Mouse (Mus musculus): Measurements from ENCODE around the gene Fundc1. TPM values are rescaled to one million over a fixed set of nuclear protein-coding genes. Genes with fewer than 3 reads are reported as not detected.
"Not testable (repeated sequence)": the region's sequence is repeated elsewhere in the genome, so short reads cannot be mapped to it uniquely, and the experiment has no call there.

Fundc1 gene
- polyA plus RNA-seq, 1 experiment from 2014 or later, result 62.9 TPM

DNA sequence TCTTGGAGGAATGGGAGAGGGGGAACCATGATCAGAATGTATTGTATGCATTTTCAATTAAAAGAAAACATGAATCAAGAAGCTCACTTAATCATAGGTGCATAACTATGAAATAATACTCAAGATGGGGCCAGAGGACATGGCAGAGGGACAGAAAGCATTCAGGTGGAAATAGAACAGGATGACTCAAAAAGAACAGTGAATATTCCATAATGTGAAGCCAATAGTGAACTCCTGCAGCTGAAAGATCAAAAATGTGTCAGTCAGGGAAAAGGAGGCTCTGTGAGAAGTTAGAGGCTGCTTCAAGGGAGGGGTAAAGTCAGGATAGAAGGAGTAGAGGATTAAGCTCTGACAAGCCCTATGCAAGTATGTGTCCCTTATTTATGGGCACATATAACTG, 6.4 kb downstream of the Fundc1 start:
- no peak overlapping the region for H3K27ac ChIP-seq (replicated peaks; ENCODE audit: low read depth, low read length)
- no peak overlapping the region for H3K4me3 ChIP-seq (ENCODE audit: low read depth, low read length)
- no peak for ATAC-seq (ENCODE audit: insufficient number of reproducible peaks, low FRiP score, low TSS enrichment, low read depth)
- no peaks in the 10 kb centered on the region for H3K36me3 ChIP-seq (ENCODE audit: control insufficient read depth, insufficient read depth, low read length)
- no peak overlapping the region for H3K4me2 ChIP-seq (ENCODE audit: low read depth, severe bottlenecking)
- no peaks in the 10 kb centered on the region for H3K9me3 ChIP-seq (ENCODE audit: control insufficient read depth, low read length)
- no peak overlapping the region for H3K9ac ChIP-seq (ENCODE audit: low read length)
- no peaks in the 10 kb centered on the region for H3K27me3 ChIP-seq (ENCODE audit: control insufficient read depth, insufficient read depth, low read length)
- no peak for DNase-seq (ENCODE audit: low spot score)
- no peaks in the 10 kb centered on the region for H3K4me1 ChIP-seq (ENCODE audit: control insufficient read depth, insufficient read depth, low read length)

DNA sequence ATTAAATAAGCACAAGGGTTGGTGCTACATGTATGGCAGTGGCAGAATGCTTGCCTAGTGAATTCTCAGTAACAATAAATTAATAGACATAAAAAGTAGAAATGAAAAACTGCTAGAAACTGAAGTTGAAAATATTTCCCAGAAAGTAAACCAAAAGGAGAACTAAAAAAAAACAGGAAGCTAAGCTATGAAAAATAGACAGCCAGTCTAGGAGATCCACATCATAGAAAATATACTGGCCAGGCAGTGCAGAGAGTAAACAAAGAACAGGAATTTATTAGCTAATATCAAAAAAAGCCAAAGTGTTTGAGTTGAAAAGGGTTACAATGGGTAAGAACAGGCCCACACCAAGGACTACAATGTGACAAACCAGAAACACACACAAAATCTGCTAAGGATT, 7.4 kb downstream of the Fundc1 start:
- DNase-seq (ENCODE audit: low spot score), result no peak
- no peaks in the 10 kb centered on the region for H3K4me1 ChIP-seq (ENCODE audit: control insufficient read depth, insufficient read depth, low read length)
- no peaks in the 10 kb centered on the region for H3K36me3 ChIP-seq (ENCODE audit: control insufficient read depth, insufficient read depth, low read length)
- H3K9me3 ChIP-seq (ENCODE audit: control insufficient read depth, low read length), result no peaks in the 10 kb centered on the region
- no peaks in the 10 kb centered on the region for H3K27me3 ChIP-seq (ENCODE audit: control insufficient read depth, insufficient read depth, low read length)
- no peak overlapping the region for H3K27ac ChIP-seq (replicated peaks; ENCODE audit: low read depth, low read length)
- H3K4me3 ChIP-seq (ENCODE audit: low read depth, low read length), result no peak overlapping the region
- H3K4me2 ChIP-seq (ENCODE audit: low read depth, severe bottlenecking), result no peak overlapping the region
- no peak overlapping the region for H3K9ac ChIP-seq (ENCODE audit: low read length)
- no peak for ATAC-seq (ENCODE audit: insufficient number of reproducible peaks, low FRiP score, low TSS enrichment, low read depth)

DNA sequence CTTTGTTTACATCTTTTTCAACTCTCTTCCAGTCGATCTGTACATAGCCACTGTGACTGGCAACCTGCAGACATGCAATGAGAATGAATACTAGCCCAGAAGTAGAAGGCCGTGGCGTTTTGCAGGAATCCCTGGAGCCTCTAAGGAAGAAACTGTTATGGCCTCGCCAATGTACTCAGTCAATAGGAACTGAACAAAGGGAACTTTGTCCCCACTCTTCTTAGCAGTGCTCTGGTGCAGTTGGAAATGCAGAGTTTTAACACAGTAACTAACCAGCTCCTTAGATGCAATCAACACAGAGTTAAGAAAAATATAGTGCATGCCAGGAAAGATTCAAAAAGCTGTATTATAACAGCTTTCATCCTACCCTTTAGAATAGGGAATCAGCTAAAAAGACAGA, 13.4 kb downstream of the Fundc1 start:
- WGBS, result 76% methylated on average over 4 of the region's 4 CpGs
- no peak for DNase-seq (ENCODE audit: low spot score)
- Histone ChIP-seq H3K9ac (ENCODE audit: low read length) (no peak overlapping the region), H3K27me3 (ENCODE audit: control insufficient read depth, insufficient read depth, low read length) (no peaks in the 10 kb centered on the region), H3K4me1 (ENCODE audit: control insufficient read depth, insufficient read depth, low read length) (no peaks in the 10 kb centered on the region), H3K4me3 (ENCODE audit: low read depth, low read length) (no peak overlapping the region), H3K9me3 (ENCODE audit: control insufficient read depth, low read length) (no peaks in the 10 kb centered on the region), H3K36me3 (ENCODE audit: control insufficient read depth, insufficient read depth, low read length) (no peaks in the 10 kb centered on the region), H3K27ac (replicated peaks; ENCODE audit: low read depth, low read length) (no peak overlapping the region), H3K4me2 (ENCODE audit: low read depth, severe bottlenecking) (no peak overlapping the region)
- no peak for ATAC-seq (ENCODE audit: insufficient number of reproducible peaks, low FRiP score, low TSS enrichment, low read depth)

DNA sequence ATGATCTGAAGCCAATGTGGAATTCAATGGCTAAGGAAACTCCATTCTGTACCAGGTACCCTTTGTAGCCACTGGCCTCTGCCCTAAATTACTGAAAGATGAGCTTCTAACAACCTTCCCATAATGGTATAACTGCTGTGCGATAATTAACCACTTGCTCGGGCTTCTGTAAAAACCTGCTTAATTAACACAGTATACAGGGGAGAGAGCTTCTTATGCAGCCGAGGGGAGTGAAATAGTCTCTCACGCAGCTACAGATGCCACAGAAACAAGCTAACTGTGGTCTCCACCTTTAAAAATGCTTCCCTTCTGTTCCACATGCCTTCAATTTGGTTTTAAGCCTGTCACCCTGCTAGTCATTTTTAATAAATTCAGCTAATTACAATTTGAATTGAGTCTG, 17.6 kb downstream of the Fundc1 start:
- Histone ChIP-seq H3K27ac (replicated peaks; ENCODE audit: low read depth, low read length) (no peak overlapping the region), H3K9ac (ENCODE audit: low read length) (no peak overlapping the region), H3K4me3 (ENCODE audit: low read depth, low read length) (no peak overlapping the region), H3K36me3 (ENCODE audit: control insufficient read depth, insufficient read depth, low read length) (no peaks in the 10 kb centered on the region), H3K27me3 (ENCODE audit: control insufficient read depth, insufficient read depth, low read length) (no peaks in the 10 kb centered on the region), H3K4me2 (ENCODE audit: low read depth, severe bottlenecking) (no peak overlapping the region), H3K9me3 (ENCODE audit: control insufficient read depth, low read length) (no peaks in the 10 kb centered on the region), H3K4me1 (ENCODE audit: control insufficient read depth, insufficient read depth, low read length) (no peaks in the 10 kb centered on the region)
- WGBS, result 71% methylated on average over 4 of the region's 4 CpGs
- DNase-seq (ENCODE audit: low spot score) (no peak), ATAC-seq (ENCODE audit: insufficient number of reproducible peaks, low FRiP score, low TSS enrichment, low read depth) (no peak)

DNA sequence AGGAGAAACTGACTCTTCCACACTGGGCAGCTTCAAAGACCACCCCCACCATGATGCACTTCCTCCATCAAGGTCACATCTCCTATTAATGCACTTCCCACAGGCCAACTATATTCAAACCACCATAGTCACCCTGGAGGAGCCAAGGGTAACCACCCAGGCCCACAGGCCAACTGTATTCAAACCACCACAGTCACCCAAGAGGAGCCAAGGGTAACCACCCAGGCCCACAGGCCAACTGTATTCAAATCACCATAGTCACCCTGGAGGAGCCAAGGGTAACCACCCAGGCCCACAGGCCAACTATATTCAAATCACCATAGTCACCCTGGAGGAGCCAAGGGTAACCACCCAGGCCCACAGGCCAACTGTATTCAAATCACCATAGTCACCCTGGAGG, 20.5 kb downstream of the Fundc1 start:
- not testable (repeated sequence) for H3K27ac ChIP-seq (replicated peaks; ENCODE audit: low read depth, low read length); DNase-seq (ENCODE audit: low spot score); H3K9me3 ChIP-seq (ENCODE audit: control insufficient read depth, low read length); H3K4me1 ChIP-seq (ENCODE audit: control insufficient read depth, insufficient read depth, low read length); H3K4me2 ChIP-seq (ENCODE audit: low read depth, severe bottlenecking); H3K27me3 ChIP-seq (ENCODE audit: control insufficient read depth, insufficient read depth, low read length); H3K4me3 ChIP-seq (ENCODE audit: low read depth, low read length); H3K9ac ChIP-seq (ENCODE audit: low read length); H3K36me3 ChIP-seq (ENCODE audit: control insufficient read depth, insufficient read depth, low read length); ATAC-seq (ENCODE audit: insufficient number of reproducible peaks, low FRiP score, low TSS enrichment, low read depth)

DNA sequence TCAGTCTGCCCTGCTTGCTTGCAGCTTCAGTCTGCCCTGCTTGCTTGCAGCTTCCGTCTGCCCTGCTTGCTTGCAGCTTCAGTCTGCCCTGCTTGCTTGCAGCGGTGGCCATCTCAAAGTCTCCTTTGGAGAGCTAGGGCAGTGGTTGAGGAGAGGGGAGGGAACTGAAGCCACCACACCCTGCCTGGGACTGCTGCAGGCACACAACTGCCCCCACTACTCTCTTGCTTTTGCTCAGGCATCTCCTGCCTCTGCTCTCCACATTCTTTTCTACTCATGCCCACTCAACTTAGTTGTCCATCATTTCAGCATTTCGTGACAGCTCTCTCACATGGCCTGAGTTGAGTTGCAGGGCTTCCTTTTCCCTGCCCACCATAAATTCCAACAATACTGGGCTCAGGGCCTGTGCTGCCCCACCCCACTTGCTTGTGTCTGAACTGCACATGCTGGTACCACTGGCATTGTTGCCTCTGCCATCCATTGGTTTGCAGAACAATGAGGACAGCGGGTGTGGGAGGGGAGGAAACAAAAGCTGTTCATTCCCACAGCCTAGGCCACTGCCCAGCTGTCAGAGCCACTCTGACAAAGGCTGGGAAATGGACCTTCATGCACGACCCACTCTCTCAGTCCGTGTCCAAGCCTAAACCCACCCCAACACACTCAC, 24.9 kb downstream of the Fundc1 start:
- no peak overlapping the region for H3K27ac ChIP-seq (replicated peaks; ENCODE audit: low read depth, low read length)
- 36% methylated on average over 6 of the region's 6 CpGs for WGBS
- no peaks in the 10 kb centered on the region for H3K4me1 ChIP-seq (ENCODE audit: control insufficient read depth, insufficient read depth, low read length)
- ATAC-seq (ENCODE audit: insufficient number of reproducible peaks, low FRiP score, low TSS enrichment, low read depth) (no peak), DNase-seq (ENCODE audit: low spot score) (no peak)
- H3K4me3 ChIP-seq (ENCODE audit: low read depth, low read length), result no peak overlapping the region
- H3K4me2 ChIP-seq (ENCODE audit: low read depth, severe bottlenecking), result no peak overlapping the region
- H3K9ac ChIP-seq (ENCODE audit: low read length), result no peak overlapping the region
- H3K27me3 ChIP-seq (ENCODE audit: control insufficient read depth, insufficient read depth, low read length), result no peaks in the 10 kb centered on the region
- H3K36me3 ChIP-seq (ENCODE audit: control insufficient read depth, insufficient read depth, low read length), result no peaks in the 10 kb centered on the region
- H3K9me3 ChIP-seq (ENCODE audit: control insufficient read depth, low read length), result no peaks in the 10 kb centered on the region

DNA sequence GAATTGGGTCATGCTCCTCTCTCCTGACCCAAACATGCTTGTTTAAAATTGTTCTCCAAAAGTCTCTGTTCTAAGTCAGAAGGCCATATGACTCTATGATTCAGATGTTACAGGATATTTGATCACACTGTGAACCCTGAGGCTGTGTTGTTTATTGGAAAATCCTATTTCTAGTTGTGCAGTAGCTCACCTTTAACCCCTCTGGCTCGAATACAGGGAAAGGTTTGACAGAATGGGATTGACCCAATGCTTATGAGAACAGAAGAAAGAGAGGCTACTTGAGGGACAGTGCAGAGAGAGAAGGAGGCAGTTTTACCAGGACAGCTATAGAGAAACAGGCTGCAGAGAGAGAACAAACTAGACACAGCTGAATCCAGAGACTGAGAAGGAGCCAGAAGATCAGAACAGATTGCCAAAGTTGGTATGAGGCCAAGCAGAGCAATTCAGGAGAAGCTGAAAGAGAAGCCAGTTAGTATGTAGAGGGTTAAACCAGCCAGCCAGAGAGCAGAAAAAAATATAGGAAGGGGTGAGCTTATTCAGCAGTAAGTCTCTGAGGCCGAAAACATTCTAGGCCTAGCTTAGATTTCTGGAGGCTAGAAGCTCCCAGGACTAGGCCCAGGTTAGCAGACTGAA, 27.1 kb downstream of the Fundc1 start:
- no peak for DNase-seq (ENCODE audit: low spot score)
- Histone ChIP-seq H3K9ac (ENCODE audit: low read length) (no peak overlapping the region), H3K4me3 (ENCODE audit: low read depth, low read length) (no peak overlapping the region), H3K27ac (replicated peaks; ENCODE audit: low read depth, low read length) (no peak overlapping the region), H3K36me3 (ENCODE audit: control insufficient read depth, insufficient read depth, low read length) (no peaks in the 10 kb centered on the region), H3K27me3 (ENCODE audit: control insufficient read depth, insufficient read depth, low read length) (no peaks in the 10 kb centered on the region), H3K4me1 (ENCODE audit: control insufficient read depth, insufficient read depth, low read length) (no peaks in the 10 kb centered on the region), H3K9me3 (ENCODE audit: control insufficient read depth, low read length) (no peaks in the 10 kb centered on the region), H3K4me2 (ENCODE audit: low read depth, severe bottlenecking) (no peak overlapping the region)
- WGBS, result 53% methylated on average over 2 of the region's 2 CpGs
- no peak for ATAC-seq (ENCODE audit: insufficient number of reproducible peaks, low FRiP score, low TSS enrichment, low read depth)

DNA sequence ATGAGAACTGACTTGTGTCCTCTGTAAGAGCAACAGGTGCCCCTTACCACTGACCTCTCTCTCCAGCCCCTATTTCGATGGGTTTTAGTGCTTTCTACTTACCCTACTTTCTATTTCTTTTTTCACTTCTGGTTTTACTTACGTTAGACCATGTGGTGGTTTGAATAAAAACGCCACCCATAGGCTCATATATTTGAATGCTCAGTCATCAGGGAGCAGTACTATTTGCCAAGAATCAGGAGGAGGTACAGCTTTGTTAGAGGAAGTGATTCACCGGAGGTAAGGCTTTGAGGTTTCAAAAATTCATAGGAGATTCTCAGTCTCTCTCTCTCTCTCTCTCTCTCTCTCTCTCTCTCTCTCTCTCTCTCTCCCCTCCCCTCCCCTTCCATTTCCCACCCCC, 34.4 kb downstream of the Fundc1 start:
- DNase-seq (ENCODE audit: low spot score), result no peak
- no peaks in the 10 kb centered on the region for H3K4me1 ChIP-seq (ENCODE audit: control insufficient read depth, insufficient read depth, low read length)
- H3K27me3 ChIP-seq (ENCODE audit: control insufficient read depth, insufficient read depth, low read length), result no peaks in the 10 kb centered on the region
- no peak for ATAC-seq (ENCODE audit: insufficient number of reproducible peaks, low FRiP score, low TSS enrichment, low read depth)
- H3K4me2 ChIP-seq (ENCODE audit: low read depth, severe bottlenecking), result no peak overlapping the region
- 88% methylated on average over 4 of the region's 4 CpGs for WGBS
- no peak overlapping the region for H3K4me3 ChIP-seq (ENCODE audit: low read depth, low read length)
- no peak overlapping the region for H3K27ac ChIP-seq (replicated peaks; ENCODE audit: low read depth, low read length)
- H3K9ac ChIP-seq (ENCODE audit: low read length), result no peak overlapping the region
- no peaks in the 10 kb centered on the region for H3K36me3 ChIP-seq (ENCODE audit: control insufficient read depth, insufficient read depth, low read length)
- H3K9me3 ChIP-seq (ENCODE audit: control insufficient read depth, low read length), result no peaks in the 10 kb centered on the region

DNA sequence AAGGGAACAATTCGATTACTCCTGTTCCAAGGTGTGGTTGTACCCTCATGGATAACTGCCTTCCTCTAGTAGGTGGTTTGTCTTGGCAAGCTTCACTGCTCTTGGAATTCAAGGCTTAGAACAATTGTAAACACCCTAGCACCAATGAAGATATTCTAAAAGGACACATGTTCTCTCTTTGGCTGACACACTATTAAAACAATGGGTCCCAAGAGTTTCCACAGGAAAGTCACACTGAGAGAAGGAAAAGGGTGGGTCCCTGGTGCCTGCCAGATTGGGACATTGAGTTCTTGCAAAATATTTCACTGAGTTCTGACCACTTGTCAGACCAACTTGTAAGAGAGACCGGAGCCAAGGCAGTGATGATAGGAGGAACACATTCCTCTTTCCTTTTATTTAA, 45.1 kb downstream of the Fundc1 start:
- H3K4me1 ChIP-seq (ENCODE audit: control insufficient read depth, insufficient read depth, low read length), result no peaks in the 10 kb centered on the region
- H3K4me2 ChIP-seq (ENCODE audit: low read depth, severe bottlenecking), result no peak overlapping the region
- H3K27me3 ChIP-seq (ENCODE audit: control insufficient read depth, insufficient read depth, low read length), result no peaks in the 10 kb centered on the region
- H3K4me3 ChIP-seq (ENCODE audit: low read depth, low read length), result no peak overlapping the region
- H3K9me3 ChIP-seq (ENCODE audit: control insufficient read depth, low read length), result no peaks in the 10 kb centered on the region
- H3K36me3 ChIP-seq (ENCODE audit: control insufficient read depth, insufficient read depth, low read length), result no peaks in the 10 kb centered on the region
- H3K9ac ChIP-seq (ENCODE audit: low read length), result no peak overlapping the region
- ATAC-seq (ENCODE audit: insufficient number of reproducible peaks, low FRiP score, low TSS enrichment, low read depth), result no peak
- 86% methylated on average over 2 of the region's 2 CpGs for WGBS
- no peak for DNase-seq (ENCODE audit: low spot score)
- H3K27ac ChIP-seq (replicated peaks; ENCODE audit: low read depth, low read length), result no peak overlapping the region
